Mouse (Mus musculus) midbrain, embryonic 15.5 days (tissue): ENCODE results near the gene Dhrs13. TPM values are rescaled to one million over a fixed set of nuclear protein-coding genes. Genes with fewer than 3 reads are reported as not detected.

ENCODE experiments used
- ATAC-seq: fragments of 200-750 bp; cut with Nextera tagmentation; replicated peaks from 2 replicates; pipeline ENCODE4 v1.8.0; 2017; ENCODE audit warnings: moderate TSS enrichment
- H3K27ac ChIP-seq: fragments of 300-500 bp; sonication (generic); 2 replicates; pipeline ENCODE4 v1.5.1; 2015; ENCODE audit warnings: mild to moderate bottlenecking, inconsistent platforms
- H3K27me3 ChIP-seq: fragments of 300-500 bp; sonication (generic); replicated peaks from 2 replicates; pipeline ENCODE4 v1.6.1; 2015; ENCODE audit warnings: inconsistent platforms
- H3K36me3 ChIP-seq: fragments of 300-500 bp; sonication (generic); replicated peaks from 2 replicates; pipeline ENCODE4 v1.6.1; 2015; ENCODE audit warnings: inconsistent platforms
- H3K4me1 ChIP-seq: fragments of 300-500 bp; sonication (generic); 2 replicates; pipeline ENCODE4 v1.6.1; 2015; ENCODE audit warnings: inconsistent platforms
- H3K4me2 ChIP-seq: fragments of 300-500 bp; sonication (generic); 2 replicates; pipeline ENCODE4 v1.6.1; 2015; ENCODE audit warnings: inconsistent platforms, mild to moderate bottlenecking, moderate library complexity
- H3K4me3 ChIP-seq: fragments of 300-500 bp; sonication (generic); 2 replicates; pipeline ENCODE4 v1.5.1; 2015; ENCODE audit warnings: mild to moderate bottlenecking, inconsistent platforms
- H3K9ac ChIP-seq: fragments of 300-500 bp; sonication (generic); 2 replicates; pipeline ENCODE4 v1.6.1; 2015; ENCODE audit warnings: mild to moderate bottlenecking, inconsistent platforms
- H3K9me3 ChIP-seq: fragments of 300-500 bp; sonication (generic); 2 replicates; pipeline ENCODE4 v1.6.1; 2016; ENCODE audit warnings: inconsistent platforms
- WGBS: fragments of 180-500 bp; shearing (Covaris S2); methylation state at CpG from one replicate; pipeline ENCODE4 v1.1.7; 2015; ENCODE audit warnings: mixed read lengths; 5-methylcytosine and 5-hydroxymethylcytosine counted together
- polyA plus RNA-seq: library from polyadenylated mRNA; unstranded; fragments of >200 nt; fragmentation: Nextera tagmentation; extraction: Ambion mirVana; gene quantifications from 2 replicates; pipeline ENCODE4 v1.2.1, GENCODE M21; 2015

Dhrs13 gene
- 51.8 and 52.7 TPM in 2 replicates for polyA plus RNA-seq

DNA sequence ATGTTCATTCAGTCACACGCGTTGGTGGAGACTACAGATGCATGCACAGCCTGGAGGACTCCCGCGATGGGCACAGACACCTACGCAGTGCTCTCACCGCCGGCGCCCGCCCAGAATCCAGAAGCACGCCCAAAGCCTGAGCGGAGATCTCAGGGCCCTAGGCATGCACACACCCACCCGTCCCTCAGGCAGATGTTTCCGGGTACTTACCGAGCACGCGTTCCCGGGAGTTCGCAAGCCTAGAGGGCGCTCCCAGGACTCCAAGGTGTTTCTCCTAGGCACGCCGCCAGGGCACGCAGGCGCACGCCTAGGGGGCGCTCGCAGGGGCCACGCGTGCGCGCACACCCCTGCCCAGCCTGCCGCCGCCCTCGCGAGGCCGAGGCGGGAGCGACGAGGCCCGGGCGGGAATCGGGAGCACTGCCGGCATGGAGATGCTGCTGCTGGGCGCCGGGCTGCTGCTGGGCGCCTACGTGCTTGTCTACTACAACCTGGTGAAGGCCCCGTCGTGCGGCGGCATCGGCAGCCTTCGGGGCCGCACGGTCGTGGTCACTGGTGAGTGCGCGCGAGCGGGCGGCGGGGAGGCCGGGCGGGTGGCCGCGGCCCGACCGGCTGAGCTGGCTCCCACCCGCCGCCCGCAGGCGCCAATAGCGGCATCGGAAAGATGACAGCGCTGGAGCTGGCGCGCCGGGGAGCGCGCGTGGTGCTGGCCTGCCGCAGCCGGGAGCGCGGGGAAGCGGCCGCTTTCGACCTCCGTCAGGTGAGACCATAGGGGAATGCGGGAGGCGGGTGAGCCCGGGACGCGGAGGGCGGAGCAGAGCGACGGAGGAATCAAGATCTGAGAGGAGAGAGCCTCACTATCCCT is at the start of gene Dhrs13:
Dhrs13 (plus strand) TSS at position 334 of the 862 bp plus-strand sequence.
- Histone ChIP-seq H3K9ac (peak within 1 kb of the TSS; percentile 69), H3K4me3 (peak within 1 kb of the TSS; percentile 55), H3K27ac (peak within 1 kb of the TSS; percentile 92), H3K4me2 (peak within 1 kb of the TSS; percentile 70), H3K4me1 (peaks cover 33% of the 10 kb centered on the region), H3K36me3 (peaks cover 24% of the 10 kb centered on the region; the same call in 1 of the 2 replicates), H3K27me3 (no peaks in the 10 kb centered on the region), H3K9me3 (no peaks in the 10 kb centered on the region)
- peak; percentile 91 for ATAC-seq
- under 1% methylated on average over 95 of the region's 96 CpGs for WGBS

DNA sequence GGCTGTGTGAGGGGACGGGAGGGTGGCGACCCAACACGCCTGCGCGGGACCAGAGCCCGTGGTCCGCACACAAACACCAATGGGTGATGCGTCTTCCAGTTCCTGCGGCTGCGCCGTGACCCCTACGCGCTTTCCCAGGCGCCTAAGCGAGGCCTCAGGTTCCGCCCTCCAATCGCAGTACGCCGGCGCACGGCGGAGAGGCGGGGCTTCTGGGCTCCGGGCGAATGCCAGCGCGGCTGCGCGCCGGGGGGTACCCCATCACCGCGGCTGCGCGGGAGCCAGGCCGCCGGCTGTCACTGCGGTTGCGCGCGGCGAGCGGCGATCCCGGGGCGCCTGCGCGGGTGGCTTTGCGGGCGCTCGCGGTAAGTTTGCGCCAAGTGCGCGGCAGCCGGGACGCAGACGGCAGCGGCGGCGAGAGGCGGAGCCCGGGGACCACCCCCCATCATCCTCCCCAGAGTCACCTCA is 49.6 kb upstream of the Dhrs13 start, which contains the start of gene Phf12:
Phf12 (plus strand) TSS at position 314 of the 465 bp plus-strand sequence.
- Histone ChIP-seq H3K4me2 (peak within 1 kb of the TSS; percentile 95), H3K9me3 (no peaks in the 10 kb centered on the region), H3K4me1 (peaks cover 30% of the 10 kb centered on the region), H3K9ac (peak within 1 kb of the TSS; percentile 77), H3K4me3 (peak within 1 kb of the TSS; percentile 70), H3K27me3 (no peaks in the 10 kb centered on the region), H3K36me3 (0 out of 2 replicates have a peak, but pooled peaks cover 6% of the 10 kb centered on the region), H3K27ac (peak within 1 kb of the TSS; percentile 99)
- ATAC-seq, result peak; percentile 91
- WGBS, result under 1% methylated on average over 62 of the region's 62 CpGs

DNA sequence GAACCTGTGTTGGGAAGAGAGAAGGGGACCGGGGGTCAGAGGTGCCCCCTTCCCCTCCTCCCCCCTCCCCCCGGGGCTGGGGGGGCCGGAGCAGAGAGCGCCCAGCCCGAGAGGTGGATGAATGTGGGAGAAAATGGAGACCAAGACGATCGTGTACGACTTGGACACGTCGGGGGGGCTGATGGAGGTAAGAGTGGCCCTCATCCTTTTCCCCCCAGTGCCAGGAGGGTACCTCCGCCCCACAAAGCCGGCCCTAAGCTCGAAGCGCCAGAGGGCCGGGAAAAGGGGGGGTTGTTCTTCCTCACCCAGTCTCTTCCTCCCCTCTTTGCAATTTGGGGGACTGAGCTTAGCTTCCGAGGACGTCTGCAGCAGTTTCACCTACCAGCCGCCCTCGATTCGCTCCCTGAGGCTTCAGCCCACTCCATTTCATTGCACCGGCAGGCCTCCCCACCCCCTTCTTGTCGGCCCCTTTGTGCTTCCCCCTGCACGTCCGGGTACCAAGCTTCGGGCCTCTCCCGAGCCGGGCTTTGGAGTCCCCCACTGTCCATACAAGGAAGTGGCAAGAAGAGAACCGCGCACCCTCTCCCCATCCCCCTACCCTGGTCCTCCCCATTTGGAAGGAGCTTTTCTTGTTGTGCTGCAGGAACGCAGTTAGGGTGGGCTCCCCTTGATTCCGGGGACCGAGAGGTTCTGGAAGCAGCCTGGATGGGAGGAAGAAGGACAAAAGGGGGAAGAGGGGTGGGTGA is 48.7 kb upstream of the Dhrs13 start:
- no peak for ATAC-seq
- Histone ChIP-seq H3K4me3 (peak overlapping the region; percentile 70), H3K4me1 (peaks cover 30% of the 10 kb centered on the region), H3K9me3 (no peaks in the 10 kb centered on the region), H3K27me3 (no peaks in the 10 kb centered on the region), H3K27ac (peak overlapping the region; percentile 99), H3K36me3 (no peaks in the 10 kb centered on the region), H3K4me2 (peak overlapping the region; percentile 95), H3K9ac (peak overlapping the region; percentile 77)
- WGBS, result 0% methylated on average over 27 of the region's 32 CpGs

DNA sequence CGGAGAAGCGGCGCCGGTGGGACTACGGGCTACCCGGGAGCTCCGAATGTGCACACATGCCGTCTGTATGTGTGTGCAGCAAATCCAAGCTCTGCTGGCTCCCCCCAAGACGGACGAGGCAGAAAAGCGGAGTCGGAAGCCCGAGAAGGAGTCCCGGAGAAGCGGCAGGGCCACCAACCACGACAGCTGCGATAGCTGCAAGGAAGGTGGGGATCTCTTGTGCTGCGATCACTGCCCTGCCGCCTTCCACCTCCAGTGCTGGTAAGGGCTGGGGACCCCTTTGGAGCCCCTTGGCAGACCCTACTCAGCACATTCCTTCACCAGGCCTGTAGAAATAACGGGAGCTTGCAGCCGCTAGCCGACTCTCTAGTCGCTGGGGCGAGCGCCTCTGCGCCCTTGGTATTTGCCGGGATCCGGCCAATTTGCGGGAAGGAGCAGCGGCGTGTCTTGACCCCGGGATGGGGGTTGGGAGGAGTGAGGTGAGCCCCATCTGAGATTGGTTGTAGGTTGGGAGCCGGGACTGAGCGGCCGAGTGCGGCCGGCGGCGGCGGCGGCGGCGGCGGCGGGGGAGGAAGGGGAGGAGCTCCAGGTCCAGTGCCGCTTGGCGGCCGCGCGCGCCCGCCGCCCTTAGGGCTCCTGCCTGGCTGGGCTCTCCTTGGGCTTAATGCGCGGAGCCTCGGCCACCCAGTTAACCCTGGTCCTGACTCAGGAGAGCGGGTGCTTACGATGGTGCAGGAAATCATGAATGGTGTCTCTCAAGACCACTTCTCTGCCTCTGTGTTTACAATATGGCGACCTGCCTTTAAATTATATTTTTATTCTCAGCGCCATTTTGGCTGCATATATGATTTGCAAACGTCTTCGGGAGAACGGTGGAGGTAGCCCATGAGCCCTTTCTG is 47.9 kb upstream of the Dhrs13 start:
- H3K4me3 ChIP-seq, result peak overlapping the region; percentile 70
- H3K27me3 ChIP-seq, result no peaks in the 10 kb centered on the region
- H3K36me3 ChIP-seq, result no peaks in the 10 kb centered on the region
- under 1% methylated on average over 60 of the region's 63 CpGs for WGBS
- peak overlapping the region; percentile 77 for H3K9ac ChIP-seq
- peak overlapping the region; percentile 95 for H3K4me2 ChIP-seq
- H3K4me1 ChIP-seq, result peaks cover 30% of the 10 kb centered on the region
- ATAC-seq, result no peak; the same call in 1 of the 2 replicates
- H3K27ac ChIP-seq, result peak overlapping the region; percentile 99
- no peaks in the 10 kb centered on the region for H3K9me3 ChIP-seq

DNA sequence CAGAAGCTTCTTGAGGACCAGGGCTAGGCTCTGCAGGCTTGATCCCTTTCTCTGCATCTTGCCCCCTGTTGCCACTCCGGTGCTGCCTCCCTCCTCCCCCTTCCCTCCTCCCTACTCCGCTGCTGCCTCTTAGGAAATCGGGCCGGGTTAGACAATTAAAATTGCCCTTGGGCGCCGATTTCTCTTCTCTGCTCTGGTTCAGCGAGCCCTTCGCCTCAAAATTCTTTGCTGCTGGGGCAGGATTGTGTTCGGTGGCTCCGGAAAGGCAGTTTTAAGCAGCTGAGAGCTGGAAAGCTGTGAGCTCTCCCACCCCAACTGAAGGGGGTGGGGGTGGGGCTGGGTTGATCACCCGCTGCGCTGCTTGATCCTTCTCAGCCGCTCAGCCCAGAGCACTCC is 47.2 kb upstream of the Dhrs13 start:
- Histone ChIP-seq H3K27ac (peak overlapping the region; percentile 99), H3K9me3 (no peaks in the 10 kb centered on the region), H3K4me2 (peak overlapping the region; percentile 95), H3K36me3 (no peaks in the 10 kb centered on the region), H3K4me3 (peak overlapping the region; percentile 70), H3K9ac (peak overlapping the region; percentile 77), H3K4me1 (peaks cover 30% of the 10 kb centered on the region), H3K27me3 (no peaks in the 10 kb centered on the region)
- no peak for ATAC-seq
- 1% methylated on average over 13 of the region's 13 CpGs for WGBS

DNA sequence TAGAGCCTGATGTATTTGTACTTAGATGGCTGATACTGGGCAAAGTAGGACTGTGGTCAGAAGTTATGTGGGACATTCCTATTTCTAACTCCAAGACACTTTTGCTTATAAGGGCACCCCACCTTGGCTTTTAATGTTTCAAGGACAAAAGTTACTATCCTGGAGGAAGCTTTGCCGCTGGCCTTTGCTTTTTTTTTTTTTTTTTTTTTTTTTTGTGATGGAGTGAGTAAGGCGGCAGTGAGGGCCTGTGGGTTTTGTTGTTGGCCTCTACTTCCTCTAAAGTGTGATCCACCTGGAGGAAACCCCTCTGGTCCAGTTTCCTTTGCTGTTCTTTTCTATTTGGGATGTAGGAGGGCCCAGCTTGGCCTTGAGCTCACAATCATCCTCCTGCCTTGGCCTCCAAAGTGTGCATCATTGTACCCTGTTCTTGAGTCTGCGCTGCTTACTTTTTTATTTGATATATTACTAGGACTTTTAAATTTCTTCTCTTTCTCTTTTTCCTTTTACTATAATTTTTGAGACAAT is 46.5 kb upstream of the Dhrs13 start:
- no peaks in the 10 kb centered on the region for H3K27me3 ChIP-seq
- 64% methylated on average over 3 of the region's 3 CpGs for WGBS
- ATAC-seq, result no peak
- peaks cover 23% of the 10 kb centered on the region for H3K4me1 ChIP-seq
- H3K27ac ChIP-seq, result peak overlapping the region; percentile 99
- peak overlapping the region; percentile 95 for H3K4me2 ChIP-seq
- 0 out of 2 replicates have a peak, but pooled peaks cover 3% of the 10 kb centered on the region for H3K36me3 ChIP-seq
- H3K9me3 ChIP-seq, result no peaks in the 10 kb centered on the region
- peak overlapping the region; percentile 77 for H3K9ac ChIP-seq
- peak overlapping the region; percentile 70 for H3K4me3 ChIP-seq

DNA sequence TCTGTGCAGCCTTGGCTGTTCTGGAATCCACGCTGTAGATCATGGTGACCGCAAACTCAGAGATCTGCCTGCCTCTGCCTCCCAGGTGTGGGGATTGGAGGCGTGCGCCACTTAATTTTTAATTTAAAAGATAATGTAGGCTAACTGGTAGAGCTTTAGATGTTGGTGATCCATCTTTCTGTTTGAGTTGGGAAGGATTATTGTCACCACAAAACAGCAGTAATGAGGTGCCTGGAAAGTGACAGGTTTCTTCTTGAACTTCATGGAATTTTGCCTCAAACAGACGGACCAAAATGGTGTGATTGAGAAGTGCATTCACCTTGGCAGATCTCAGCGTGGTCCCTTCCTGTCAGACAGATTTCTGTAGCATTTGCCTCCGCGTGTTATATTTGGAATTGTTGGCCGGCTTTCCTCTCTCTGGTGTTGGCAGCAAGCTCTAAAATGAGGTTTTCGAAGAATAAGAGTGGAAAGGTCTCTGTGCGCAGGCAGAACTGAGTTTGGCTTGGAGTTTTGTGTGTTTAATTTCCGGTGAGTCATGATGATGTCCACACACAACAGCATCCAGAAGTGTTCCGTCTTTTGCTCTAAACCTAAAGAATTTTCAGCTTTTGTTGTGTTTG is 42.9 kb upstream of the Dhrs13 start:
- H3K4me2 ChIP-seq, result no peak overlapping the region
- peaks cover 16% of the 10 kb centered on the region for H3K4me1 ChIP-seq
- ATAC-seq, result no peak
- no peaks in the 10 kb centered on the region for H3K27me3 ChIP-seq
- no peak overlapping the region for H3K4me3 ChIP-seq
- 95% methylated on average over 13 of the region's 13 CpGs for WGBS
- no peak overlapping the region for H3K9ac ChIP-seq
- H3K27ac ChIP-seq, result no peak overlapping the region
- 0 out of 2 replicates have a peak, but pooled peaks cover 3% of the 10 kb centered on the region for H3K36me3 ChIP-seq
- H3K9me3 ChIP-seq, result no peaks in the 10 kb centered on the region

DNA sequence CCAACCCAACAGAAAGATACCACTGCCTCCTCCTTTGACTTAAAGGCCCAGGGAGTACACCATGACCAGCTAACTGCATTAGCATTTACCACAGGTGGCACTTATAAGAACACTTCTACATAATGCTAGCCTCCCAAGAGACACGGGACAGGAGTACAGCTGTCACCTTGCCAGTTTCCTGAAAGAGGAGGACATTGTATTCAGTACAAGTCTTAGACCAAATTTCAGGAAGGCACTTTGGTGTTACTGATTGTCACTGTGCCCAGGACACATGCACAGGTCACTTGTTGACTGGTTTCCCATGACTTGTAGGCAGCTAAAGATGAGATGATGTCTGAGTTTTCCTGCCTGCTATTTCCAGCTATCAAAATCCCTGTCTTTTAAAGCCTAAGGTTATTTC is 36.5 kb upstream of the Dhrs13 start:
- Histone ChIP-seq H3K36me3 (no peaks in the 10 kb centered on the region), H3K27me3 (no peaks in the 10 kb centered on the region), H3K4me2 (no peak overlapping the region), H3K4me3 (no peak overlapping the region), H3K4me1 (no peaks in the 10 kb centered on the region), H3K9me3 (no peaks in the 10 kb centered on the region), H3K9ac (no peak overlapping the region), H3K27ac (no peak overlapping the region)
- 79% methylated on average over 1 of the region's 1 CpGs for WGBS
- ATAC-seq, result no peak

DNA sequence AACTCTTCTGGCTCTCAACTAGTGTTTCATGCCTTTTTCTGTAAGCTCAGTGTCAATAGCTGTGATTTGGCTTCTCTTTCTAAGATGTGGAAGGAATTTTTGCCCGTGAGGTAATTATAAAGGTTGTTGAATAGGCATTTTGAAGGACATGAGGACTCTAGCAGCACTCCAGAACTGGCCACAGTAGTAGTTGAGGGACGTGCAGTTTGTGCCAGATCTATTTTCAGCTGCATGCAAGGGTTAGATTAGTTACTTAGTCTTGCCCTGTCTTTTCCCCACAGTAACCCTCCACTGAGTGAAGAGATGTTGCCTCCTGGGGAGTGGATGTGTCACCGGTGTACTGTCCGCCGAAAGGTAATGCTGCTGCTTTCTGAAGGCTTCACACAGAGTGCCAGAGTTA is 25.6 kb upstream of the Dhrs13 start:
- Histone ChIP-seq H3K27ac (no peak overlapping the region), H3K9ac (no peak overlapping the region), H3K9me3 (no peaks in the 10 kb centered on the region), H3K36me3 (peaks cover 41% of the 10 kb centered on the region), H3K4me1 (no peaks in the 10 kb centered on the region; the same call in 1 of the 2 replicates), H3K27me3 (no peaks in the 10 kb centered on the region), H3K4me3 (no peak overlapping the region), H3K4me2 (no peak overlapping the region)
- WGBS, result 95% methylated on average over 5 of the region's 5 CpGs
- ATAC-seq, result no peak

DNA sequence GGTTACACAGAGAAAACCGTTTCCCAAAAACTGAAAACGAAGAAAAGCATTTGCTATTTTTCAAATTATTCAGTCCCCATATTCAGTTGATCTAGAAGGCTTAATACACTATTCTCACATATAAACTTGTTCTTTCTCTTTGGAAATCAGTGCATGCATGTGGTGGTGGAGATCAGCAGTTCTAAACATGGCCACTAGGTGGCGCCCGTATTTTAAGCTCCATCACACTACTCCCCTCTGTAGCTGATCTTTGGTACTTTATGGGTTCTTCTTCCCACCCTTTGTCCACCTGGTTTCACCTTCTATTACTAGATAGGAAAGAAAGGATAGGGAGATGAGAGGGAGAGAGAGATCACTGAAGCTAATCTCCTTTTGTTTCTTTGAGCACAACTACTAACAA is 12.4 kb upstream of the Dhrs13 start:
- Histone ChIP-seq H3K27ac (no peak overlapping the region), H3K9ac (no peak overlapping the region), H3K4me1 (no peaks in the 10 kb centered on the region), H3K27me3 (no peaks in the 10 kb centered on the region), H3K9me3 (no peaks in the 10 kb centered on the region), H3K36me3 (peaks cover 72% of the 10 kb centered on the region), H3K4me3 (no peak overlapping the region), H3K4me2 (no peak overlapping the region)
- ATAC-seq, result peak; percentile 70; the same call in 1 of the 2 replicates
- WGBS, result 22% methylated on average over 4 of the region's 4 CpGs

DNA sequence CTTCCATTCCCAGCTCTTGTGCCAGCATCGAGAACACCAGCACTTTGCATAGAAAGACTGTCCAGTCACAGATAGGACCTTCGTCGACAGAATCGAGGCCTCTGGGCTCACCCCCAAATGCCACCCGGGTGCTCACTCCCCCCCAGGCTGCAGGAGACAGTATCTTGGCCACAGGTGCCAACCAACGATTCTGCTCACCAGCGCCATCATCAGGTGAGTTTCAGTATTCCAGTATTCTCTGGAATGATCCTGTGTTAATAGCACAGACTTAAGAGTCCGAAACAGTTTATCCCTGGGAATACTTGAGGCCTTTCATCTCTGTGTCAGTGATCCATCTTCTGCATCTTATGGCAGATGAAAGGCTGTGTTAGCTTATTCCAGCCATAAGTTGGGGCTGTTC is 8.5 kb upstream of the Dhrs13 start:
- peaks cover 72% of the 10 kb centered on the region for H3K36me3 ChIP-seq
- 84% methylated on average over 8 of the region's 8 CpGs for WGBS
- ATAC-seq, result no peak
- H3K4me3 ChIP-seq, result no peak overlapping the region
- no peak overlapping the region for H3K27ac ChIP-seq
- no peaks in the 10 kb centered on the region for H3K9me3 ChIP-seq
- H3K4me2 ChIP-seq, result no peak overlapping the region
- no peaks in the 10 kb centered on the region for H3K4me1 ChIP-seq
- no peaks in the 10 kb centered on the region for H3K27me3 ChIP-seq
- no peak overlapping the region for H3K9ac ChIP-seq
